Mouse (Mus musculus): Measurements from ENCODE around the gene Fmnl1.

Fmnl1 gene

DNA sequence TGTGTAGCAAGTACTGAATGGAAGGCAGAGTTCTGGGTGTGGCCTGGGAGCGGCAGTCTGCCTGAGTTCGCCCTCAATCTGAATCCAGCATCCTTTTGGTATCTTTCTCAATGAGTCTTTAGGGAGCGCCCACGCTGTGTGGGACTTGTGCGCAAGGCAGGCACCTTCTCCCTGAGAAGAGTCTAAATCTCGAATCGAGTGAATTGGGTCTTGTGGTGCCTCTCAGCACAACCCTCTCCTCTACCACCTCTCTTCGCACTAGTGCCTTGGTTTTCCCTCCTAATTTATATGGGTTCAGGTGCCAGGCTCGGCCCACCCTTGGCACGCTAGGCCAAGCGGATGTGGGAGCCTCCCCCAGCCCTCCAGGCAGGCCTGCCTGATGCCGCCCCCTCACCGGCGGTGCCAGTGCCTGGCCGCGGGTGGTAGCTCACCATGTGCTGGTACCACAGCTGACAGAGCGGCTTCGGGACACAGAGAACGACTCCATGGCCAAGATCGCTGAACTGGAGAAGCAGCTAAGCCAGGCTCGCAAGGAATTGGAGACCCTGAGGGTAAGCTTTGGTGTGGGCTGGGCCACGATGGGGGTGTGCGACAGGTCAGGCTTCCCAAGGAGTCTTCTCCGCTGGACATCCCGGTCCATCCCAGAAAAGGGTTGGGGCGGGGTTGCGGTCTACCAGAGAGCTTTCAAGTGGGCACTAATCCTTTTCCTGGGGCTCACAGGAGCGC lies 21.5 kb downstream of the Fmnl1 start:
- Histone ChIP-seq H3K27me3 (ENCODE audit: control insufficient read depth, insufficient read depth, low read length, poor library complexity, severe bottlenecking) (no peaks in the 10 kb centered on the region), H3K36me3 (ENCODE audit: control insufficient read depth, insufficient read depth, low read length, poor library complexity, severe bottlenecking) (peaks cover 44% of the 10 kb centered on the region)
- no peak for DNase-seq (ENCODE audit: low read depth, low spot score)

DNA sequence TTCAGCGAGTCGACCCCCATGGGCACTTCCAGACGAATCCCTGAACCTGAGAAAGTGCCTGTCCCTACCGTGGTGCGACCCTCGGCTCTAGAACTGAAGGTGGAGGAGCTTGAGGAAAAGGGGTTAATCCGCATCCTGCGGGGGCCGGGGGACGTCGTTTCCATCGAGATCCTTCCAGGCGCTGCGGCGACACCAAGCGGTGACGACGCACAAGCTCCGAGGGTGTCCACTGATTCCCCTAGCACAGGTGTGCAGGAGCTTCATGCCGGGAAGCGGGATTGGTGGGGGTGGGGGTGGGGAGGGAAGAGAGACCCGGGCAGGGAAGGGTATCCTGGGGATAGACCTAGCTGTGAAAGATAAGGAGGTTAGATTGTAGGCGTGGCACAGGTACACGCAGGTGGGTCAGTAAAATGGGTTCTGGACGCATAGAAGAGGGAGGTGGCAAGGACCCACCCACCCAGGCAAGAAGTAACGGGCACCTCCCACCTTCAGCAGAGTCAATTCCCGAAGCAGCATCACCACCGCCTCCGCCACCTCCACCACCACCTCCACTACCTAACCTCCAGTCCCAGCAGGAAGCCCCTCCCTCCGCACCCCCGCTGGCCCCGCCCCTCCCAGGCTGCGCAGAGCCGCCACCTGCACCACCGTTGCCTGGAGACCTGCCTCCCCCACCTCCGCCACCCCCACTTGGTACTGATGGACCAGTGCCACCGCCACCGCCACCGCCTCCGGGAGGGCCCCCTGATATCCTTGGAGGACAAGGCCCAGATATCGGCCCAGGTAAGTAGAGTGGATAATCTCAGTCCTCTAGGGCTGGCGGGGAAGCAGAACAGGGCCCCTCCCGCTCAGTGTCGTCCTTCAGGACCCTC lies 22.3 kb downstream of the Fmnl1 start:
- DNase-seq (ENCODE audit: low read depth, low spot score): no peak

DNA sequence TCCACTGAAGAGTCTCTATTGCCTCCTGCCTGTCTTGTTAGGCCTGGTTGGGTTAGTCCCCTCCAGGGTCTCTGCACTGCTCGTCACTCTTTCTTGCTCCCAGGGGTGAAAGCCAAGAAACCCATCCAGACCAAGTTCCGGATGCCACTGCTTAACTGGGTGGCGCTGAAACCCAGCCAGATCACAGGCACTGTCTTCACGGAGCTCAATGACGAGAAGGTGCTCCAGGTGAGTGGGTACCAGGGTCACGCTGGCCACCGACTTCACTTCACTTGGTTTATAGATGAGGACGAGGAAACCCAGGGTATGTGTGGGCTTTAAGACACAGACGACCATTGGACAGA lies 22.9 kb downstream of the Fmnl1 start:
- no peak for DNase-seq (ENCODE audit: low read depth, low spot score)
- Histone ChIP-seq H3K36me3 (ENCODE audit: control insufficient read depth, insufficient read depth, low read length, poor library complexity, severe bottlenecking) (peaks cover 46% of the 10 kb centered on the region), H3K27me3 (ENCODE audit: control insufficient read depth, insufficient read depth, low read length, poor library complexity, severe bottlenecking) (no peaks in the 10 kb centered on the region)

More for the DNA sequence above, 22.3 kb downstream of the Fmnl1 start:
- Histone ChIP-seq H3K27me3 (ENCODE audit: control insufficient read depth, insufficient read depth, low read length, poor library complexity, severe bottlenecking) (no peaks in the 10 kb centered on the region), H3K36me3 (ENCODE audit: control insufficient read depth, insufficient read depth, low read length, poor library complexity, severe bottlenecking) (peaks cover 47% of the 10 kb centered on the region)

DNA sequence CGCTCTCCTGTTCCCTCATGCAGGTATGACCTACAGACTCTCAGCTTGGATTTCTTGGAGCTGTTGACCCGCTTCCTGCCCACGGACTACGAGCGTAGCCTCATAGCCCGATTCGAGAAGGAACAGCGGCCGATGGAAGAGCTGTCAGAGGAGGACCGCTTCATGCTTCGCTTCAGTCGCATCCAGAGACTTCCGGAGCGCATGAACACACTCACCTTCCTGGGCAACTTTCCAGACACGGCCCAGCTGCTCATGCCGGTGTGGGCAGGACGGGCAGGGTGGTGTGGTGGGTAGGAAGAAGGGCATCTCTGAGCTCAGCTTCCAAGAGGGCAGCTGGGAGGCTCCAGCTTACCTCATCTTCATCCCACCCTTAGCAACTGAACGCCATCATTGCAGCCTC lies 24.3 kb downstream of the Fmnl1 start:
- DNase-seq (ENCODE audit: low read depth, low spot score): no peak
- H3K36me3 ChIP-seq (ENCODE audit: control insufficient read depth, insufficient read depth, low read length, poor library complexity, severe bottlenecking): peaks cover 44% of the 10 kb centered on the region
- H3K27me3 ChIP-seq (ENCODE audit: control insufficient read depth, insufficient read depth, low read length, poor library complexity, severe bottlenecking): no peaks in the 10 kb centered on the region

DNA sequence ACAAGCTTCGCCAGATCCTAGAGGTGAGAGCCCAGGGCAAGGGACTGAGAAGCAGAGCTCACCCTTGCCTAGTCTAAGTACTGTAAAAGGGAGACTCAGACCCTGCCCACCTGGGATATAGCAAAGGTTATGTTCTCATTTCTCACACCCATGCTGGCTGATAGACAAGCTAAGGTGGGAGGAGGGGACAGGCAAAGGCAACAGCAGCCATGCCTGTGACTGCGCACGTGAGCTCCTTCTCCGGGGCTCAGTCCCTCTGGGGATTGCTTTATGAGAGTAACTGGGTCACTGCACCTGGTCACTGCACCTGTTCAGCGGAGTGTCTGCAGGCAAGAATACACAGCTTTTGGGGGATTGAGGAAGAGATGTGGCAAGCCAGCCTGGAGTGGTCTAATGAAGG lies 24.7 kb downstream of the Fmnl1 start:
- no peaks in the 10 kb centered on the region for H3K27me3 ChIP-seq (ENCODE audit: control insufficient read depth, insufficient read depth, low read length, poor library complexity, severe bottlenecking)
- no peak for DNase-seq (ENCODE audit: low read depth, low spot score)
- H3K36me3 ChIP-seq (ENCODE audit: control insufficient read depth, insufficient read depth, low read length, poor library complexity, severe bottlenecking): peaks cover 40% of the 10 kb centered on the region

DNA sequence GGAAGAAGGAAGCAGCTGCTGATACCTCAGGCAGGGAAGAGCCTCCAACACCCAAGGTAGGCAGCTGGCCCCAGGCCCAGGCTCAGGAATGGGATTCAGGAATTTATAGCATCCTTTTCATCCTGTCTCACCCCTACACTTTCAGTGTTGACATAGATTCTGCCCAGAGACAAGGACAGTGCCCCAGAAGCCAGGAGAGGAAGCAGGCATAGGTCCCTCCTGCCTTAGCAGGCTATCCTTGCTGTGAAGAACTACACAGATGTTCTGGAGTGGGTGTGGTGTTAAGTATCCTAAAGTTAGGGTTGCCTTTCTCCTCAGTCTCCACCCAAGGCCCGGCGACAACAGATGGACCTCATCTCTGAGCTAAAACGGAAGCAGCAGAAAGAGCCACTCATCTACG lies 26.4 kb downstream of the Fmnl1 start:
- no peak for DNase-seq (ENCODE audit: low read depth, low spot score)
- H3K36me3 ChIP-seq (ENCODE audit: control insufficient read depth, insufficient read depth, low read length, poor library complexity, severe bottlenecking): peaks cover 37% of the 10 kb centered on the region
- no peaks in the 10 kb centered on the region for H3K27me3 ChIP-seq (ENCODE audit: control insufficient read depth, insufficient read depth, low read length, poor library complexity, severe bottlenecking)

DNA sequence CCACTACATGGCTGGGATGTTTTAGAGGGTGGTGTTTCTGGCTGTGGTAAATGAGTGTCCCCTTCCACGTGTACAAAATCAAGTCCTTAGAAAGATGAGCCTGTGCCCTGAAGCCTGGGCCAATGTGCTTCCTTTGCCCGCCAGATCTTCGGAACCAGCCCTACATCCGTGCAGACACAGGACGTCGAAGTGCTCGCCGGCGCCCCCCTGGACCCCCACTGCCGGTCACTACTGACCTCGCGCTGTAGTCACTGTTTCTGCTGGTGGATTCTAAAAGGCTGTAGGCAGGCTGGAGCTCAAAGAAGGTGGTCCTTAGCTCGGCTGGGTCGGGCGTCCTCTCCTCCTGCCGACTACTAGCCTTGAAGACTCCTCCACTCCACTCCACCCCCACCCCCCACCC lies 27.4 kb downstream of the Fmnl1 start:
- Histone ChIP-seq H3K27me3 (ENCODE audit: control insufficient read depth, insufficient read depth, low read length, poor library complexity, severe bottlenecking) (no peaks in the 10 kb centered on the region), H3K36me3 (ENCODE audit: control insufficient read depth, insufficient read depth, low read length, poor library complexity, severe bottlenecking) (peaks cover 28% of the 10 kb centered on the region)
- no peak for DNase-seq (ENCODE audit: low read depth, low spot score)

DNA sequence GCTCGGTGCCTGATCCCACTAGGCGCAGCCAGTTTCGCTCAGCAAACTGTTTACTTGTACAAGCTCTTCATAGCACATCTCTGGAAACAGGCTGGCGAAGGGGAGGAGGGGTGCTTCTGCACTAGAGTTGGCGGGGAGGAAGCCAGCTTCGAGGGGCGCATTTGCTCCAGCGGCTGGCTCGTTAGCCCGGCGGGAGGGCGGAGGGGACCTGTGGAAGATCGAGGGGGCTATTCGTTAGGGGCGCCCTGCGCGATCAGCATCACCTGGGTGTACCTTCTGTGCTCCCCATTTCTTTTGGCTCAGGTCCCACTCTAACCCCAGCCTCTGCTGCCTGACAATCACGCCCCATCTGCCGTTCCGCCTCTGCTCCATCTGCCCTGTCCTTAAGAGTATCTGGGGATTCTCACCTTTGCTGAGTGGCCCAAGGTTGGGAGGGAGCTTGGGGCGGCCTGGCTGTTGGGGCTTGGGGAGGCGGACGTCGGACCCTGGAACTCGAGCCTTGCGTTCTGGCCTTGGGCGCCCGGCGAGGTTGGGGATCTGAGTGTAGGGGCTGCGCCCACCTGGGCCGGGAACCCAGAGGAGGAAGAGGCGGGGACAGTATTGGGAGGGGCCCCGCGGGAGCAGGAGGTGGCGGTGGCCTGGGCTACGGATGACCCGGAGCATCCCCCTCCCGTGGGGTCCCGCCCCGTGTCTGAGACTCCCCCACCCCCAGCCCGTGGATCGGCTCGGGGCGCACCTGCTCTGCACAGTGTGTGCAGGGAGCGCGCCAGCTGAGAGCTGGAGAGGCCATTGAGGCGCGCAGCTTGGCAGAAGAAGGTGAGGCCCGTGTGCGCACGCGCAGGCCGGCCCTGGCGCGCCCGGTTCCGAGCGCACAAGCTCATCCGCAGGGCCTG lies 28.2 kb downstream of the Fmnl1 start:
- DNase-seq (ENCODE audit: low read depth, low spot score): no peak
- H3K36me3 ChIP-seq (ENCODE audit: control insufficient read depth, insufficient read depth, low read length, poor library complexity, severe bottlenecking): peaks cover 21% of the 10 kb centered on the region
- no peaks in the 10 kb centered on the region for H3K27me3 ChIP-seq (ENCODE audit: control insufficient read depth, insufficient read depth, low read length, poor library complexity, severe bottlenecking)

DNA sequence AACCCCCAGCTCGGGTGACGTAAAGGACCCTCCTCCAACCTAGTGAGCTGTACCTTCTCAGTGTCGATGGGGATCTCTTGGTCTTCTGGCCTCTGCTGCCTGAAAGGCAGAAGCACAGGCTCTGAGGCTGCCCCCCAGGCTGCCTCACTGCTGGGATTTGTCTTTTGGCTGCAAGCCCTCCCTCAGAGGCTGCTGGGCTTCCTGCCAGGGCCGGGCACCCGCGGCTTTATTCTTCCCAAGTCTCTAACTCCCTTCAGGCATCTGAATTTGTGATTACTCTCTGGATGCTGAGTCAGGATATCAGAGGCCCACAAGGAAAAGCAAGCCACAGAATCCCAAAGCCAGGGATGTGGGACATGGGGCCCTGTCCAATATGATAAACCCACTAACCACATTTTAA lies 30.8 kb downstream of the Fmnl1 start:
- Histone ChIP-seq H3K36me3 (ENCODE audit: control insufficient read depth, insufficient read depth, low read length, poor library complexity, severe bottlenecking) (peaks cover 9% of the 10 kb centered on the region), H3K27me3 (ENCODE audit: control insufficient read depth, insufficient read depth, low read length, poor library complexity, severe bottlenecking) (no peaks in the 10 kb centered on the region)
- no peak for DNase-seq (ENCODE audit: low read depth, low spot score)

DNA sequence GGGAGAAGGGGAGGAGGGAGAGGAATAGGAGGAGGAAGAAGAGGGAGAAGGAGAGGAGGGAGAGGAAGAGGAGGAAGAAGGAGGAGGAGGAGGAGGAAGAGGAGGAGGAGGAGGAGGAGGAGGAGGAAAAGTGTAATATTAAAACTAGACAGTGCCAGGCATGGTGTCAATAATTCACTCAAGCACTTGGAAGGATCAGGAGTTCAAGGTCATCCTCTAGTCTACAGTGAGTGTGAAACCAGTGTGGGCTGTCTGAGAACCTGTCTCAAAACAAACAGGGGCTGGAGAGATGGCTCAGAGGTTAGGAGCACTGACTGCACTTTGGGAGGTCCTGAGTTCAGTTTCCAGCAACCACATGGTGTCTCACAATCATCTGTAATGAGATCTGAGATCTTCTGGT lies 31.5 kb downstream of the Fmnl1 start:
- Histone ChIP-seq H3K36me3 (ENCODE audit: control insufficient read depth, insufficient read depth, low read length, poor library complexity, severe bottlenecking) (peaks cover 6% of the 10 kb centered on the region), H3K27me3 (ENCODE audit: control insufficient read depth, insufficient read depth, low read length, poor library complexity, severe bottlenecking) (no peaks in the 10 kb centered on the region)
- DNase-seq (ENCODE audit: low read depth, low spot score): no peak

DNA sequence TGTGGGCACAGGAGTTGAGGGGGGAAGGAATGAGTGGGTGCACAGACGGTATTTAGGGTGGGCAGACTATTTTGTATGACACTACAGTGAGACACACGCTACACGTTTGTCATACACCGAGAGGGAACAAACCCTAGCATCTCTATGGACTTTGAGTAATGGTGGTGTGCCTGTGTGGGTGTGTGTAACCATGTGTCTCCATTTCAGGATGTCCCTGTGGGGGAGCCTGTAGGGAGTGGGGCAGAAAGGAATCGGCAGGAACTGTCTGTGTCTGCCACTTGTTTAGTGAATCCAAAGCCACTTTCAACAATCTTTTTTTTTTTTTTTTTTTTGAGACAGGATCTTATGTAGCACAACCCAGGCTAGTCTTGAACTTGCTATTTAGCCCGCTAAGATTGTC lies 35.3 kb downstream of the Fmnl1 start:
- H3K36me3 ChIP-seq (ENCODE audit: control insufficient read depth, insufficient read depth, low read length, poor library complexity, severe bottlenecking): no peaks in the 10 kb centered on the region; the same call in 1 of the 2 replicates
- no peak for DNase-seq (ENCODE audit: low read depth, low spot score)
- no peaks in the 10 kb centered on the region for H3K27me3 ChIP-seq (ENCODE audit: control insufficient read depth, insufficient read depth, low read length, poor library complexity, severe bottlenecking)

DNA sequence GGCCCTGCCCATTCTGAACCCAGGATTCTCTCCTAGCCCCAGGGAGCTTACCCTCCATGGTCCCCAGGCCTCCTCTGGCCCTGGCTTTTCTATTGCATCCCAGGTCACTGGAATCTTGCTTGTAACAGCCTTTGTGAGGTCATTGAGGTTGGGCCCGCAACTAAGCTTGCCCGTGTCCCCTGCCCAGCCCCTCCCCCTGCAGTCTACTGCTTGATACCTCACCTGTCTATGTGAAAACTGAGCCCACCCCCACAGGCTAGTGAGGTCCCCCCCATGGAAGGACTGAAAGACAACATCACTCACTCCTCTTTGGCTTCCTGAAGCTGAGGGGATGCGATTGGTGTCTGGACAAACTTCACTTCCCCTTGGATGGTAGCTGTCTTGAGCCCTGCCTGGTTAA lies 37.6 kb downstream of the Fmnl1 start, which contains the start of gene 1700023F06Rik:
Gene 1700023F06Rik (minus strand): TSS at position 101 of the 400 bp plus-strand sequence.
- DNase-seq (ENCODE audit: low read depth, low spot score): no peak
- Histone ChIP-seq H3K27me3 (ENCODE audit: control insufficient read depth, insufficient read depth, low read length, poor library complexity, severe bottlenecking) (no peaks in the 10 kb centered on the region), H3K36me3 (ENCODE audit: control insufficient read depth, insufficient read depth, low read length, poor library complexity, severe bottlenecking) (no peaks in the 10 kb centered on the region; the same call in 1 of the 2 replicates)

DNA sequence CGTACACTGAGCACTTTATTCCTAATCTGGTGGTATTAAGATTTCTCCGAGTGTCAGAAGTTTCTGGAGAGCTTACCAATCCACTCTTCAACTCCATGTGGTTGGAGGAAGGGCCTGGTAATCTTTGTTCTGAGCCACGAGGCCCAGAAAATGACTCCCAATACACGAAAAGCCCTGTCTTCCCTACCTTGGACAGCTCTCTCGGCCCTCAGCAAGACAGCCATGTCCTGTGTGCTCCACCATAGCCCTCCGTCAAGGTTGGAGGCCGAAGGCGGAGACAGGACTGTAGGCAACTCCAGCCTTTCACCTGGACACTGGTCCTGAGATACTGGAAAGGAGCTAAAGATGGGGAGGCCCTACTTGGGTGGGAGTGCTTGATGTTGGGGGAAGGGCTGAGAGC lies 39.4 kb downstream of the Fmnl1 start:
- Histone ChIP-seq H3K27me3 (ENCODE audit: control insufficient read depth, insufficient read depth, low read length, poor library complexity, severe bottlenecking) (no peaks in the 10 kb centered on the region), H3K36me3 (ENCODE audit: control insufficient read depth, insufficient read depth, low read length, poor library complexity, severe bottlenecking) (no peaks in the 10 kb centered on the region; the same call in 1 of the 2 replicates)

DNA sequence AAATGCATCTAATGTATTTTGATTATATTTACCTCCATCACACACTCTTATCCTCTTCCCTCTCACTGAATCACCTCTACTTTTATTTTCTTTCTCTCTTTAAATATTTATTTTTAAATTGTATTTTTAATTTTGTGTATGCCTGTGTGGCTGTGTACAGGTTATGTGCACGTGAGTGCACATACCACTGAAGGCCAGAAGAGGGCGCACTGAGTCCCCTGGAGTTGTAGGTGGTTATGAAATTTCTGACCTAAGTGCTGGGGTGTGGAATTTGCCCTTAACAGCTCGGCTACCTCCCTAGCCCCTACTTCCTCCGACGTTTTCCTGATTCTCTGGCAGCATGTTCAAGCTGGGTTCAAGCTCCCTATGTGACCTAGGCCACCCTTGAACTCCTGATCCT lies 42.8 kb downstream of the Fmnl1 start:
- H3K36me3 ChIP-seq (ENCODE audit: control insufficient read depth, insufficient read depth, low read length, poor library complexity, severe bottlenecking): no peaks in the 10 kb centered on the region; the same call in 1 of the 2 replicates
- DNase-seq (ENCODE audit: low read depth, low spot score): peak; percentile 34
- H3K27me3 ChIP-seq (ENCODE audit: control insufficient read depth, insufficient read depth, low read length, poor library complexity, severe bottlenecking): no peaks in the 10 kb centered on the region

More for the DNA sequence above, 39.4 kb downstream of the Fmnl1 start:
- DNase-seq (ENCODE audit: low read depth, low spot score): no peak
